Mouse (Mus musculus): ENCODE measurements around the gene Slc25a53. TPM values are rescaled to one million over a fixed set of nuclear protein-coding genes. Genes with fewer than 3 reads are reported as not detected.

Slc25a53 gene
- polyA plus RNA-seq (2015; fragmentation: Nextera tagmentation; extraction: Ambion mirVana): 14.3 and 15.2 TPM in 2 replicates

- Histone ChIP-seq H3K36me3 (replicated peaks) (no peaks in the 10 kb centered on the region), H3K4me2 (peak within 1 kb of the TSS; percentile 68), H3K9ac (peak within 1 kb of the TSS; percentile 55), H3K27ac (peak within 1 kb of the TSS; percentile 94), H3K27me3 (replicated peaks) (no peaks in the 10 kb centered on the region), H3K4me1 (0 out of 2 replicates have a peak, but pooled peaks cover 7% of the 10 kb centered on the region), H3K9me3 (no peaks in the 10 kb centered on the region), H3K4me3 (peak within 1 kb of the TSS; percentile 58)
- peak; percentile 96 for ATAC-seq (replicated peaks)
- WGBS: 34% methylated on average over 26 of the region's 31 CpGs
Measured at GRCm38 (mm10) chrX:137038000-137038483, at the start of gene Slc25a53. Slc25a53 (minus strand) TSS chrX:137038302.

GRCm38 (mm10) chrX:137063202-137063601, 25.1 kb upstream of the Slc25a53 start:
- no peak for ATAC-seq (replicated peaks)
- 74% methylated on average over 9 of the region's 9 CpGs for WGBS

GRCm38 (mm10) chrX:137049425-137050225, 11.5 kb upstream of the Slc25a53 start, which contains the start of gene Fam199x:
Fam199x (plus strand) TSS chrX:137049594.
- peak; percentile 97 for ATAC-seq (replicated peaks)
- H3K36me3 ChIP-seq (replicated peaks): no peaks in the 10 kb centered on the region
- no peaks in the 10 kb centered on the region for H3K9me3 ChIP-seq
- peaks cover 4% of the 10 kb centered on the region for H3K4me1 ChIP-seq
- H3K27me3 ChIP-seq (replicated peaks): no peaks in the 10 kb centered on the region
- peak within 1 kb of the TSS; percentile 63 for H3K4me2 ChIP-seq
- peak within 1 kb of the TSS; percentile 69 for H3K27ac ChIP-seq
- peak within 1 kb of the TSS; percentile 71 for H3K4me3 ChIP-seq
- WGBS: 15% methylated on average over 49 of the region's 62 CpGs
- H3K9ac ChIP-seq: peak within 1 kb of the TSS; percentile 61

More at GRCm38 (mm10) chrX:137063202-137063601, 25.1 kb upstream of the Slc25a53 start:
- H3K9ac ChIP-seq: no peak overlapping the region
- H3K36me3 ChIP-seq (replicated peaks): no peaks in the 10 kb centered on the region
- H3K27me3 ChIP-seq (replicated peaks): no peaks in the 10 kb centered on the region
- H3K27ac ChIP-seq: no peak overlapping the region
- no peak overlapping the region for H3K4me2 ChIP-seq
- H3K4me1 ChIP-seq: no peaks in the 10 kb centered on the region
- H3K9me3 ChIP-seq: no peaks in the 10 kb centered on the region
- no peak overlapping the region for H3K4me3 ChIP-seq

GRCm38 (mm10) chrX:137049060-137049424, 10.9 kb upstream of the Slc25a53 start:
- peak overlapping the region; percentile 71 for H3K4me3 ChIP-seq
- H3K9ac ChIP-seq: peak overlapping the region; percentile 61
- no peaks in the 10 kb centered on the region for H3K9me3 ChIP-seq
- peak overlapping the region; percentile 69 for H3K27ac ChIP-seq
- 20% methylated on average over 8 of the region's 11 CpGs for WGBS
- no peak; the same call in 1 of the 2 replicates for ATAC-seq (replicated peaks)
- H3K36me3 ChIP-seq (replicated peaks): no peaks in the 10 kb centered on the region
- H3K27me3 ChIP-seq (replicated peaks): no peaks in the 10 kb centered on the region
- peak overlapping the region; percentile 63 for H3K4me2 ChIP-seq
- H3K4me1 ChIP-seq: peaks cover 4% of the 10 kb centered on the region

GRCm38 (mm10) chrX:137038502-137038901, 400 bp upstream of the Slc25a53 start:
- Histone ChIP-seq H3K9ac (peak overlapping the region; percentile 55; the same call in 1 of the 2 replicates), H3K4me1 (0 out of 2 replicates have a peak, but pooled peaks cover 7% of the 10 kb centered on the region), H3K36me3 (replicated peaks) (no peaks in the 10 kb centered on the region), H3K4me2 (peak overlapping the region; percentile 50), H3K27me3 (replicated peaks) (no peaks in the 10 kb centered on the region), H3K9me3 (no peaks in the 10 kb centered on the region), H3K27ac (peak overlapping the region; percentile 94), H3K4me3 (peak overlapping the region; percentile 58)
- WGBS: 42% methylated on average over 7 of the region's 7 CpGs
- peak; percentile 61 for ATAC-seq (replicated peaks)

GRCm38 (mm10) chrX:137037470-137037999, 567 bp downstream of the Slc25a53 start:
- no peak; the same call in 1 of the 2 replicates for ATAC-seq (replicated peaks)
- no peaks in the 10 kb centered on the region for H3K9me3 ChIP-seq
- WGBS: 27% methylated on average over 12 of the region's 12 CpGs
- H3K36me3 ChIP-seq (replicated peaks): no peaks in the 10 kb centered on the region
- H3K9ac ChIP-seq: peak overlapping the region; percentile 55
- peak overlapping the region; percentile 94 for H3K27ac ChIP-seq
- H3K4me2 ChIP-seq: peak overlapping the region; percentile 68
- H3K27me3 ChIP-seq (replicated peaks): no peaks in the 10 kb centered on the region
- H3K4me3 ChIP-seq: peak overlapping the region; percentile 58
- 0 out of 2 replicates have a peak, but pooled peaks cover 7% of the 10 kb centered on the region for H3K4me1 ChIP-seq

- 0 out of 2 replicates have a peak, but pooled peaks cover 7% of the 10 kb centered on the region for H3K4me1 ChIP-seq
- H3K27ac ChIP-seq: no peak overlapping the region
- H3K4me2 ChIP-seq: no peak overlapping the region
- no peak overlapping the region for H3K4me3 ChIP-seq
- no peaks in the 10 kb centered on the region for H3K9me3 ChIP-seq
- no peaks in the 10 kb centered on the region for H3K27me3 ChIP-seq (replicated peaks)
- no peak overlapping the region for H3K9ac ChIP-seq
- no peaks in the 10 kb centered on the region for H3K36me3 ChIP-seq (replicated peaks)
- WGBS: 81% methylated on average over 4 of the region's 4 CpGs
- ATAC-seq (replicated peaks): no peak
Measured at GRCm38 (mm10) chrX:137034322-137034721, 3.8 kb downstream of the Slc25a53 start.

GRCm38 (mm10) chrX:137031726-137032125, 6.4 kb downstream of the Slc25a53 start:
- WGBS: 91% methylated on average over 5 of the region's 5 CpGs
- H3K27ac ChIP-seq: no peak overlapping the region
- no peaks in the 10 kb centered on the region for H3K27me3 ChIP-seq (replicated peaks)
- H3K9me3 ChIP-seq: no peaks in the 10 kb centered on the region
- ATAC-seq (replicated peaks): no peak
- H3K9ac ChIP-seq: no peak overlapping the region
- no peak overlapping the region for H3K4me3 ChIP-seq
- H3K4me1 ChIP-seq: 0 out of 2 replicates have a peak, but pooled peaks cover 1% of the 10 kb centered on the region
- H3K4me2 ChIP-seq: no peak overlapping the region
- no peaks in the 10 kb centered on the region for H3K36me3 ChIP-seq (replicated peaks)

- H3K4me2 ChIP-seq: no peak overlapping the region
- WGBS: 97% methylated on average over 8 of the region's 8 CpGs
- no peaks in the 10 kb centered on the region for H3K4me1 ChIP-seq
- no peak overlapping the region for H3K27ac ChIP-seq
- no peaks in the 10 kb centered on the region for H3K27me3 ChIP-seq (replicated peaks)
- H3K4me3 ChIP-seq: no peak overlapping the region
- H3K9me3 ChIP-seq: no peaks in the 10 kb centered on the region
- H3K9ac ChIP-seq: no peak overlapping the region
- no peak for ATAC-seq (replicated peaks)
- H3K36me3 ChIP-seq (replicated peaks): no peaks in the 10 kb centered on the region
Measured at GRCm38 (mm10) chrX:137030916-137031315, 7.2 kb downstream of the Slc25a53 start.

- peak; percentile 52 for ATAC-seq (replicated peaks)
- H3K27ac ChIP-seq: no peak overlapping the region
- WGBS: 41% methylated on average over 1 of the region's 1 CpGs
- no peaks in the 10 kb centered on the region for H3K4me1 ChIP-seq
- no peak overlapping the region for H3K9ac ChIP-seq
- no peaks in the 10 kb centered on the region for H3K36me3 ChIP-seq (replicated peaks)
- H3K9me3 ChIP-seq: no peaks in the 10 kb centered on the region
- H3K4me3 ChIP-seq: no peak overlapping the region
- no peak overlapping the region for H3K4me2 ChIP-seq
- no peaks in the 10 kb centered on the region for H3K27me3 ChIP-seq (replicated peaks)
Measured at GRCm38 (mm10) chrX:137019310-137019709, 18.8 kb downstream of the Slc25a53 start.

GRCm38 (mm10) chrX:137017668-137018067, 20.4 kb downstream of the Slc25a53 start:
- no peaks in the 10 kb centered on the region for H3K27me3 ChIP-seq (replicated peaks)
- ATAC-seq (replicated peaks): no peak
- H3K9me3 ChIP-seq: no peaks in the 10 kb centered on the region
- no peaks in the 10 kb centered on the region for H3K36me3 ChIP-seq (replicated peaks)
- WGBS: 81% methylated on average over 1 of the region's 1 CpGs
- H3K4me3 ChIP-seq: no peak overlapping the region
- H3K4me2 ChIP-seq: no peak overlapping the region
- H3K9ac ChIP-seq: no peak overlapping the region
- H3K4me1 ChIP-seq: no peaks in the 10 kb centered on the region
- no peak overlapping the region for H3K27ac ChIP-seq

GRCm38 (mm10) chrX:137015099-137015709, 22.9 kb downstream of the Slc25a53 start:
- H3K27ac ChIP-seq: no peak overlapping the region
- 57% methylated on average over 6 of the region's 6 CpGs for WGBS
- peak; percentile 56; the same call in 1 of the 2 replicates for ATAC-seq (replicated peaks)
- H3K4me1 ChIP-seq: no peaks in the 10 kb centered on the region
- H3K36me3 ChIP-seq (replicated peaks): no peaks in the 10 kb centered on the region
- H3K4me3 ChIP-seq: no peak overlapping the region
- H3K4me2 ChIP-seq: no peak overlapping the region
- no peaks in the 10 kb centered on the region for H3K9me3 ChIP-seq
- no peaks in the 10 kb centered on the region for H3K27me3 ChIP-seq (replicated peaks)
- H3K9ac ChIP-seq: no peak overlapping the region

All from midbrain, embryonic 15.5 days (tissue).